Comparison of ENCODE assay signal across 17 mouse cellular contexts in genomic region chr2:127274590-127274989, GRCm38 (mm10). TPM values are rescaled to one million over a fixed set of nuclear protein-coding genes. Genes with fewer than 3 reads are reported as not detected.
A peak's percentile ranks its signal among the peaks of the same experiment; 100 is the strongest.
DNase-seq lines count a peak whose midpoint lies in the region; ATAC-seq and TF ChIP-seq lines count a peak whose summit lies in the region.
"Had no signal": no experiment of that assay in that cellular context is flagged by ENCODE, and none has a peak within 500 bp of the region (broad histone marks: within the 10 kb centered on the region; RNA-seq: fewer than 3 reads in every experiment).

No protein-coding gene starts in this region.

- intact Hi-C loops in heart, postnatal 10 days (cut with DNase I): loop anchor here (5.0 kb wide), 1 partner anchor 63 kb away; the partner anchor contains the start of genes Astl and Dusp2

- no peak overlapping the region; the same call in 1 of the 2 replicates for H3K27ac ChIP-seq in heart, embryonic 12.5 days (ENCODE audit: poor library complexity, severe bottlenecking)
- H3K27ac ChIP-seq in liver, adult 2 months (replicated peaks; ENCODE audit: insufficient read depth, low read depth, low read length): peak overlapping the region; percentile 60
- H3K27ac ChIP-seq in forebrain, embryonic 15.5 days (replicated peaks): no peak overlapping the region
- H3K27ac ChIP-seq: embryonic facial prominence, embryonic 13.5 days; layer of hippocampus, adult 2 months; liver, embryonic 14.5 days had no signal

- no peak for TF ChIP-seq POLR2A in liver, adult 2 months (IDR thresholded peaks at IDR 0.05; ENCODE audit: extremely low read depth, insufficient read depth, low read length)
- TF ChIP-seq POLR2A in myocyte (IDR thresholded peaks at IDR 0.05; ENCODE audit: insufficient read length, low read depth): no peak

- no peaks in the 10 kb centered on the region for H3K27me3 ChIP-seq in heart, embryonic 12.5 days (replicated peaks)
- H3K27me3 ChIP-seq in liver, adult 2 months (ENCODE audit: control insufficient read depth, insufficient read depth, low read length): no peaks in the 10 kb centered on the region
- H3K27me3 ChIP-seq in myocyte (ENCODE audit: control insufficient read depth, insufficient read depth, insufficient read length): no peaks in the 10 kb centered on the region
- H3K27me3 ChIP-seq in forebrain, embryonic 15.5 days: no peaks in the 10 kb centered on the region
- H3K27me3 ChIP-seq: embryonic facial prominence, embryonic 13.5 days had no signal

- H3K79me2 ChIP-seq in liver, adult 2 months (ENCODE audit: control insufficient read depth, insufficient read depth, low read length): peaks cover 35% of the 10 kb centered on the region
- H3K79me2 ChIP-seq in myocyte (ENCODE audit: control insufficient read depth, insufficient read depth): peaks cover 86% of the 10 kb centered on the region

- no peak for DNase-seq in heart, postnatal 10 days
- peak; percentile 81 for DNase-seq in liver, adult 2 months (ENCODE audit: extremely low read depth, low read depth, low spot score)
- DNase-seq in liver: no peak
- peak; percentile 18 for DNase-seq in gastrocnemius, postnatal 10 days
- DNase-seq: adrenal gland, postnatal 25 days; cerebellum, adult 9-10 months; kidney, adult 18-20 months; kidney, postnatal 10 days; lung, postnatal 36 days; right cerebral cortex, postnatal 4 days; thymus, adult 18-20 months had no signal

- H3K9ac ChIP-seq in heart, embryonic 12.5 days: 0 out of 2 replicates have a peak overlapping the region, but pooled peaks have one; percentile 14
- peak overlapping the region; percentile 9; the same call in 1 of the 2 replicates for H3K9ac ChIP-seq in liver, adult 2 months (ENCODE audit: low read depth, low read length)
- no peak overlapping the region for H3K9ac ChIP-seq in forebrain, embryonic 15.5 days (replicated peaks)
- H3K9ac ChIP-seq: embryonic facial prominence, embryonic 13.5 days; liver, embryonic 14.5 days had no signal

- ATAC-seq in heart, embryonic 12.5 days (ENCODE audit: insufficient number of reproducible peaks, low FRiP score): no peak
- no peak for ATAC-seq in forebrain, embryonic 15.5 days (replicated peaks)

- 79% methylated on average over 2 of the region's 2 CpGs for WGBS in heart, embryonic 12.5 days
- WGBS in liver, adult 2 months: 22% methylated on average over 2 of the region's 2 CpGs
- WGBS in forebrain, embryonic 15.5 days: 76% methylated on average over 2 of the region's 2 CpGs

- H3K4me2 ChIP-seq in heart, embryonic 12.5 days: peak overlapping the region; percentile 6; the same call in 1 of the 2 replicates
- H3K4me2 ChIP-seq in myocyte (ENCODE audit: low read depth): peak overlapping the region; percentile 41
- H3K4me2 ChIP-seq in forebrain, embryonic 15.5 days (replicated peaks): no peak overlapping the region
- H3K4me2 ChIP-seq: embryonic facial prominence, embryonic 13.5 days had no signal

- no peaks in the 10 kb centered on the region for H3K9me3 ChIP-seq in heart, embryonic 12.5 days (replicated peaks)
- H3K9me3 ChIP-seq in forebrain, embryonic 15.5 days: no peaks in the 10 kb centered on the region
- H3K9me3 ChIP-seq: embryonic facial prominence, embryonic 13.5 days had no signal

- H3ac ChIP-seq in myocyte (ENCODE audit: control insufficient read depth, insufficient read length): no peak overlapping the region

- no peak for TF ChIP-seq CTCF in liver, adult 2 months (IDR thresholded peaks at IDR 0.05; ENCODE audit: low read depth, low read length)

- no peak overlapping the region for H3K4me3 ChIP-seq in heart, embryonic 12.5 days
- H3K4me3 ChIP-seq in liver, adult 2 months (ENCODE audit: insufficient read depth, low read depth, low read length): no peak overlapping the region
- no peak overlapping the region for H3K4me3 ChIP-seq in myocyte
- H3K4me3 ChIP-seq in forebrain, embryonic 15.5 days: no peak overlapping the region
- H3K4me3 ChIP-seq: embryonic facial prominence, embryonic 13.5 days; layer of hippocampus, adult 2 months had no signal

- H3K36me3 ChIP-seq in heart, embryonic 12.5 days: peaks cover 2% of the 10 kb centered on the region; the same call in 1 of the 2 replicates
- no peaks in the 10 kb centered on the region; the same call in none of the 2 replicates for H3K36me3 ChIP-seq in liver, adult 2 months (ENCODE audit: control insufficient read depth, insufficient read depth, low read length)
- no peaks in the 10 kb centered on the region for H3K36me3 ChIP-seq in myocyte (ENCODE audit: control insufficient read depth, insufficient read depth)
- H3K36me3 ChIP-seq in forebrain, embryonic 15.5 days: no peaks in the 10 kb centered on the region

- peaks cover 31% of the 10 kb centered on the region for H3K4me1 ChIP-seq in heart, embryonic 12.5 days (replicated peaks)
- peaks cover 27% of the 10 kb centered on the region; the same call in 1 of the 2 replicates for H3K4me1 ChIP-seq in liver, adult 2 months (ENCODE audit: control insufficient read depth, insufficient read depth, low read length)
- peaks cover 30% of the 10 kb centered on the region for H3K4me1 ChIP-seq in forebrain, embryonic 15.5 days

TF ChIP-seq in myocyte, 11 proteins besides CTCF, POLR2A, EP300 and RAD21:
- TF ChIP-seq SRF (IDR thresholded peaks at IDR 0.05; ENCODE audit: control insufficient read depth, insufficient read length, low read depth) (peak; percentile 59), MYOG (IDR thresholded peaks at IDR 0.05; ENCODE audit: control insufficient read depth in 1 of 3, insufficient read depth in 1 of 3, insufficient read length in 2 of 3, low read depth in 2 of 3) (peak in 2 of 3 experiments; percentile 8 to 15), TCF12 (IDR thresholded peaks at IDR 0.05; ENCODE audit: insufficient read depth, poor library complexity, severe bottlenecking) (no peak)
TF ChIP-seq in myocyte: peak in this region for 2.

RNA-seq across cellular contexts. Expression of gene Stard7, which starts 4.6 kb away (rescaled TPM):
- polyA plus RNA-seq in heart, embryonic 12.5 days (2016; fragmentation: Nextera tagmentation; extraction: Ambion mirVana): 135 and 136 TPM in 2 replicates
- total RNA-seq in heart, postnatal 10 days (2021): 100 to 1,000 TPM; 184 to 187 TPM
- 102 and 119 TPM in 2 replicates for total RNA-seq in liver, adult 2 months (2014; rRNA removed)
- polyA plus RNA-seq in liver, adult 2 months (2012; rRNA removed): 51.2 and 54.3 TPM in 2 replicates
- 100 to 1,000 TPM in 1 of 2 experiments, 10 to 100 TPM in 1; 98.8 to 104 TPM for total RNA-seq in gastrocnemius, postnatal 10 days (2021)
- polyA plus RNA-seq in myocyte (2012; fragmentation: generic; extraction: Trizol): 25.9 TPM
- 94.7 and 99.8 TPM in 2 replicates for polyA plus RNA-seq in forebrain, embryonic 15.5 days (2015; fragmentation: Nextera tagmentation; extraction: Ambion mirVana)

RNA-seq across cellular contexts. Expression of gene Tmem127, which starts 26.9 kb away (rescaled TPM):
- polyA plus RNA-seq in heart, embryonic 12.5 days (2016; fragmentation: Nextera tagmentation; extraction: Ambion mirVana): 24.7 and 27.8 TPM in 2 replicates
- 10 to 100 TPM; 39.4 to 40.4 TPM for total RNA-seq in heart, postnatal 10 days (2021)
- total RNA-seq in liver, adult 2 months (2014; rRNA removed): 16.6 and 18.5 TPM in 2 replicates
- polyA plus RNA-seq in liver, adult 2 months (2012; rRNA removed): 45.8 and 50.5 TPM in 2 replicates
- total RNA-seq in gastrocnemius, postnatal 10 days (2021): 10 to 100 TPM; 39.0 to 41.8 TPM
- 23.0 TPM for polyA plus RNA-seq in myocyte (2012; fragmentation: generic; extraction: Trizol)
- 46.4 and 51.0 TPM in 2 replicates for polyA plus RNA-seq in forebrain, embryonic 15.5 days (2015; fragmentation: Nextera tagmentation; extraction: Ambion mirVana)

RNA-seq across cellular contexts. Expression of gene Ciao1, which starts 27.0 kb away (rescaled TPM):
- 50.2 and 53.7 TPM in 2 replicates for polyA plus RNA-seq in heart, embryonic 12.5 days (2016; fragmentation: Nextera tagmentation; extraction: Ambion mirVana)
- 10 to 100 TPM; 57.2 to 60.4 TPM for total RNA-seq in heart, postnatal 10 days (2021)
- total RNA-seq in liver, adult 2 months (2014; rRNA removed): 44.9 and 50.9 TPM in 2 replicates
- polyA plus RNA-seq in liver, adult 2 months (2012; rRNA removed): 60.5 and 62.7 TPM in 2 replicates
- total RNA-seq in gastrocnemius, postnatal 10 days (2021): 10 to 100 TPM; 43.2 to 49.9 TPM
- polyA plus RNA-seq in myocyte (2012; fragmentation: generic; extraction: Trizol): 53.9 TPM
- 67.6 and 70.0 TPM in 2 replicates for polyA plus RNA-seq in forebrain, embryonic 15.5 days (2015; fragmentation: Nextera tagmentation; extraction: Ambion mirVana)

Comparison
In these comparisons a context has a peak if more than half of its experiments do, and no peak if none do; other contexts are left out.
1. DNase-seq: peak in liver, adult 2 months (single experiment) and gastrocnemius, postnatal 10 days (single experiment); none in heart, postnatal 10 days (0 of 2) and liver (single experiment).